Mouse (Mus musculus) lung, postnatal 0 days (tissue): ENCODE data around the gene Bnip3.

Experiments used
- CTCF ChIP-seq: IDR thresholded peaks from 2 replicates; pipeline ENCODE4 v1.5.1; 2016; ENCODE audit warnings: antibody characterized with exemption, mild to moderate bottlenecking
- EP300 ChIP-seq: IDR thresholded peaks from 2 replicates; pipeline ENCODE4 v1.6.1; 2016; ENCODE audit warnings: antibody characterized with exemption, mild to moderate bottlenecking, control low read depth

GRCm38 (mm10) chr7:138955787-138956186, 46.5 kb upstream of the Bnip3 start:
- TF ChIP-seq CTCF (no peak), EP300 (no peak)
